Mouse (Mus musculus) midbrain, embryonic 16.5 days (tissue): ENCODE data around the gene Mien1. TPM values are rescaled to one million over a fixed set of nuclear protein-coding genes. Genes with fewer than 3 reads are reported as not detected.

Experiments used
- ATAC-seq: fragments of 200-750 bp; cut with Nextera tagmentation; 2 replicates; pipeline ENCODE4 v1.8.0; 2017; ENCODE audit warnings: moderate TSS enrichment
- H3K27ac ChIP-seq: fragments of 300-500 bp; sonication (generic); 2 replicates; pipeline ENCODE4 v1.5.1; 2014; ENCODE audit warnings: mild to moderate bottlenecking, low read length, mixed read lengths
- H3K27me3 ChIP-seq: fragments of 300-500 bp; sonication (generic); 2 replicates; pipeline ENCODE4 v1.6.1; 2014; ENCODE audit warnings: low read depth, low read length, mixed read lengths; ENCODE audit not compliant: control insufficient read depth, insufficient read depth
- H3K36me3 ChIP-seq: fragments of 300-500 bp; sonication (generic); 2 replicates; pipeline ENCODE4 v1.6.1; 2014; ENCODE audit warnings: mild to moderate bottlenecking, low read length, moderate library complexity, mixed read lengths; ENCODE audit not compliant: control insufficient read depth, insufficient read depth
- H3K4me1 ChIP-seq: fragments of 300-500 bp; sonication (generic); 2 replicates; pipeline ENCODE4 v1.6.1; 2014; ENCODE audit warnings: mild to moderate bottlenecking, low read length, mixed read lengths; ENCODE audit not compliant: control insufficient read depth, insufficient read depth
- H3K4me2 ChIP-seq: fragments of 300-500 bp; sonication (generic); 2 replicates; pipeline ENCODE4 v1.6.1; 2014; ENCODE audit warnings: mild to moderate bottlenecking, low read length, mixed read lengths
- H3K4me3 ChIP-seq: fragments of 300-500 bp; sonication (generic); 2 replicates; pipeline ENCODE4 v1.5.1; 2014; ENCODE audit warnings: low read depth, mild to moderate bottlenecking, low read length, moderate library complexity, mixed read lengths
- H3K9ac ChIP-seq: fragments of 300-500 bp; sonication (generic); 2 replicates; pipeline ENCODE4 v1.6.1; 2014; ENCODE audit warnings: low read depth, low read length, mixed read lengths
- H3K9me3 ChIP-seq: fragments of 300-500 bp; sonication (generic); replicated peaks from 2 replicates; pipeline ENCODE4 v1.6.1; 2014; ENCODE audit warnings: mild to moderate bottlenecking, low read length, mixed read lengths; ENCODE audit not compliant: control insufficient read depth, poor library complexity, severe bottlenecking
- WGBS: fragments of 180-500 bp; shearing (Covaris S2); extraction: QIAGEN DNeasy Blood & Tissue Kit; methylation state at CpG from one replicate; pipeline ENCODE4 v1.1.7; 2014; 5-methylcytosine and 5-hydroxymethylcytosine counted together
- polyA plus RNA-seq: library from polyadenylated mRNA; unstranded; fragments of >200 nt; fragmentation: Nextera tagmentation; extraction: Ambion mirVana; gene quantifications from 2 replicates; pipeline ENCODE4 v1.2.1, GENCODE M21; 2015

Mien1 gene
- polyA plus RNA-seq, 1 experiment from 2014 or later, result 252 TPM

- Histone ChIP-seq H3K4me3 (no peak overlapping the region), H3K36me3 (no peaks in the 10 kb centered on the region), H3K4me1 (no peaks in the 10 kb centered on the region), H3K4me2 (no peak overlapping the region), H3K27me3 (peaks cover 15% of the 10 kb centered on the region), H3K9me3 (no peaks in the 10 kb centered on the region; the same call in 1 of the 2 replicates), H3K27ac (no peak overlapping the region), H3K9ac (no peak overlapping the region)
- ATAC-seq, result no peak
- WGBS, result 88% methylated on average over 9 of the region's 9 CpGs
Observed at GRCm38 (mm10) chr11:98463911-98464310, 25.1 kb upstream of the Mien1 start.

GRCm38 (mm10) chr11:98462255-98462654 lies 23.5 kb upstream of the Mien1 start:
- no peaks in the 10 kb centered on the region; the same call in 1 of the 2 replicates for H3K9me3 ChIP-seq
- H3K9ac ChIP-seq, result no peak overlapping the region
- H3K4me3 ChIP-seq, result no peak overlapping the region
- H3K36me3 ChIP-seq, result no peaks in the 10 kb centered on the region
- H3K27ac ChIP-seq, result no peak overlapping the region
- ATAC-seq, result no peak
- WGBS, result 92% methylated on average over 6 of the region's 6 CpGs
- peaks cover 4% of the 10 kb centered on the region for H3K4me1 ChIP-seq
- no peak overlapping the region for H3K4me2 ChIP-seq
- H3K27me3 ChIP-seq, result peaks cover 23% of the 10 kb centered on the region

GRCm38 (mm10) chr11:98461109-98461720 lies 22.4 kb upstream of the Mien1 start:
- no peak overlapping the region for H3K27ac ChIP-seq
- peaks cover 4% of the 10 kb centered on the region for H3K4me1 ChIP-seq
- H3K36me3 ChIP-seq, result no peaks in the 10 kb centered on the region
- H3K9ac ChIP-seq, result no peak overlapping the region
- no peak for ATAC-seq
- no peak overlapping the region for H3K4me3 ChIP-seq
- no peaks in the 10 kb centered on the region; the same call in 1 of the 2 replicates for H3K9me3 ChIP-seq
- WGBS, result 39% methylated on average over 6 of the region's 6 CpGs
- no peak overlapping the region for H3K4me2 ChIP-seq
- peaks cover 23% of the 10 kb centered on the region for H3K27me3 ChIP-seq

- no peak overlapping the region for H3K27ac ChIP-seq
- no peaks in the 10 kb centered on the region for H3K9me3 ChIP-seq
- no peaks in the 10 kb centered on the region for H3K36me3 ChIP-seq
- no peak for ATAC-seq
- no peak overlapping the region for H3K4me3 ChIP-seq
- no peak overlapping the region for H3K9ac ChIP-seq
- peaks cover 23% of the 10 kb centered on the region for H3K27me3 ChIP-seq
- peaks cover 4% of the 10 kb centered on the region for H3K4me1 ChIP-seq
- no peak overlapping the region for H3K4me2 ChIP-seq
- 80% methylated on average over 9 of the region's 9 CpGs for WGBS
Observed at GRCm38 (mm10) chr11:98459860-98460259, 21.1 kb upstream of the Mien1 start.

- no peak for ATAC-seq
- no peaks in the 10 kb centered on the region for H3K9me3 ChIP-seq
- no peak overlapping the region for H3K9ac ChIP-seq
- H3K4me3 ChIP-seq, result no peak overlapping the region
- 22% methylated on average over 11 of the region's 11 CpGs for WGBS
- no peaks in the 10 kb centered on the region for H3K36me3 ChIP-seq
- H3K27me3 ChIP-seq, result peaks cover 23% of the 10 kb centered on the region
- peaks cover 4% of the 10 kb centered on the region for H3K4me1 ChIP-seq
- H3K27ac ChIP-seq, result no peak overlapping the region
- no peak overlapping the region for H3K4me2 ChIP-seq
Observed at GRCm38 (mm10) chr11:98459071-98459741, 20.4 kb upstream of the Mien1 start.

GRCm38 (mm10) chr11:98458121-98458990 lies 19.6 kb upstream of the Mien1 start:
- WGBS, result 5% methylated on average over 21 of the region's 30 CpGs
- Histone ChIP-seq H3K27ac (peak overlapping the region; percentile 87; the same call in 1 of the 2 replicates), H3K36me3 (no peaks in the 10 kb centered on the region), H3K27me3 (peaks cover 23% of the 10 kb centered on the region), H3K9ac (peak overlapping the region; percentile 82), H3K4me3 (peak overlapping the region; percentile 64), H3K4me2 (peak overlapping the region; percentile 81), H3K4me1 (peaks cover 4% of the 10 kb centered on the region), H3K9me3 (no peaks in the 10 kb centered on the region)
- peak; percentile 49 for ATAC-seq

GRCm38 (mm10) chr11:98457367-98458120 lies 18.8 kb upstream of the Mien1 start:
- H3K9me3 ChIP-seq, result no peaks in the 10 kb centered on the region
- ATAC-seq, result peak; percentile 93
- H3K9ac ChIP-seq, result peak overlapping the region; percentile 82
- H3K4me1 ChIP-seq, result peaks cover 4% of the 10 kb centered on the region
- WGBS, result under 1% methylated on average over 37 of the region's 64 CpGs
- H3K27ac ChIP-seq, result peak overlapping the region; percentile 87
- no peaks in the 10 kb centered on the region for H3K36me3 ChIP-seq
- H3K27me3 ChIP-seq, result peaks cover 23% of the 10 kb centered on the region
- peak overlapping the region; percentile 64 for H3K4me3 ChIP-seq
- H3K4me2 ChIP-seq, result peak overlapping the region; percentile 81

GRCm38 (mm10) chr11:98456945-98457344 lies 18.2 kb upstream of the Mien1 start:
- Histone ChIP-seq H3K9me3 (no peaks in the 10 kb centered on the region), H3K9ac (peak overlapping the region; percentile 82), H3K27ac (peak overlapping the region; percentile 87), H3K4me3 (peak overlapping the region; percentile 64), H3K27me3 (peaks cover 23% of the 10 kb centered on the region), H3K36me3 (no peaks in the 10 kb centered on the region), H3K4me1 (peaks cover 4% of the 10 kb centered on the region), H3K4me2 (peak overlapping the region; percentile 81)
- WGBS, result 14% methylated on average over 9 of the region's 9 CpGs
- peak; percentile 43; the same call in 1 of the 2 replicates for ATAC-seq
